ENCODE assay signal across 22 mouse cellular contexts in the genomic region with DNA sequence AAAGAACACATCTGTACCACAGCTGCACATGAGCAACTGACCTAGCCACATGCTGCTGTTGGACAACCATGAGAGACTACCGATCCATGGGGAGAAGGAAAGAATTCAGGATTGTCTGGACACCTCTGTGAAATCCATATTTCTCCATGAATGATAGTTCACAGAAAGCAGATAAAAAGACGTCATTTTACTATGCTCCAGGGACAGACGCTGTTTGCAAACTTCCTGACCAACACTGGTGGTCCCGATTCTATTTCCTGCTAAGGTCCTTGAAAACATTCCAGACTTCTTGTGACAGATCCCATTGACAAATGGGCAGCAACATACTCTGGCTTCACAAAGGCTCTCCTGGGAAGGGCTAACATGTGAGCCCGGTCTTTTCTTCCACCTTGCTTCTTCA.
DNase-seq lines count a peak whose midpoint lies in the region; ATAC-seq and TF ChIP-seq lines count a peak whose summit lies in the region.
"Had no signal": no experiment of that assay in that cellular context is flagged by ENCODE, and none has a peak within 500 bp of the region (broad histone marks: within the 10 kb centered on the region; RNA-seq: fewer than 3 reads in every experiment).

No protein-coding gene starts in this region.

- H3K27ac ChIP-seq in limb, embryonic 14.5 days (replicated peaks; ENCODE audit: low read depth, low read length) = no peak overlapping the region
- H3K27ac ChIP-seq in limb, embryonic 10.5 days = no peak overlapping the region
- H3K27ac ChIP-seq in midbrain, embryonic 11.5 days (ENCODE audit: low read depth, low read length) = no peak overlapping the region
- H3K27ac ChIP-seq in midbrain, embryonic 16.5 days (ENCODE audit: low read length) = no peak overlapping the region
- H3K27ac ChIP-seq: embryonic facial prominence, embryonic 10.5 days; embryonic facial prominence, embryonic 12.5 days; forebrain, embryonic 12.5 days had no signal

- H3K9ac ChIP-seq in limb, embryonic 14.5 days (ENCODE audit: low read depth, low read length, severe bottlenecking) = no peak overlapping the region
- no peak overlapping the region for H3K9ac ChIP-seq in midbrain, embryonic 11.5 days (ENCODE audit: low read length)
- no peak overlapping the region for H3K9ac ChIP-seq in midbrain, embryonic 16.5 days (ENCODE audit: low read depth, low read length)
- H3K9ac ChIP-seq: embryonic facial prominence, embryonic 12.5 days; forebrain, embryonic 12.5 days had no signal

- 0 out of 2 replicates have a peak, but pooled peaks have one; percentile 20 for ATAC-seq in limb, embryonic 14.5 days (ENCODE audit: low FRiP score, low read depth)
- no peak for ATAC-seq in midbrain, embryonic 11.5 days (ENCODE audit: low FRiP score)
- no peak for ATAC-seq in midbrain, embryonic 16.5 days
- ATAC-seq: forebrain, embryonic 14.5 days; forebrain, embryonic 16.5 days had no signal

- H3K9me3 ChIP-seq in limb, embryonic 14.5 days (ENCODE audit: control insufficient read depth, low read length) = no peaks in the 10 kb centered on the region
- no peaks in the 10 kb centered on the region for H3K9me3 ChIP-seq in limb, embryonic 10.5 days (replicated peaks)
- H3K9me3 ChIP-seq in midbrain, embryonic 11.5 days (ENCODE audit: control insufficient read depth, low read length) = no peaks in the 10 kb centered on the region
- peaks cover 4% of the 10 kb centered on the region for H3K9me3 ChIP-seq in midbrain, embryonic 16.5 days (replicated peaks; ENCODE audit: control insufficient read depth, low read length, poor library complexity, severe bottlenecking)
- H3K9me3 ChIP-seq: embryonic facial prominence, embryonic 12.5 days had no signal

- WGBS in limb, embryonic 14.5 days = 54% methylated on average over 5 of the region's 5 CpGs
- WGBS in limb, embryonic 10.5 days = 78% methylated on average over 5 of the region's 5 CpGs
- 84% methylated on average over 5 of the region's 5 CpGs for WGBS in midbrain, embryonic 11.5 days
- WGBS in midbrain, embryonic 16.5 days = 88% methylated on average over 5 of the region's 5 CpGs

- H3K36me3 ChIP-seq in limb, embryonic 14.5 days (ENCODE audit: control insufficient read depth, insufficient read depth, low read length) = no peaks in the 10 kb centered on the region
- no peaks in the 10 kb centered on the region for H3K36me3 ChIP-seq in limb, embryonic 10.5 days
- H3K36me3 ChIP-seq in midbrain, embryonic 11.5 days (ENCODE audit: control insufficient read depth, insufficient read depth, low read length) = no peaks in the 10 kb centered on the region
- H3K36me3 ChIP-seq in midbrain, embryonic 16.5 days (ENCODE audit: control insufficient read depth, insufficient read depth, low read length) = no peaks in the 10 kb centered on the region
- H3K36me3 ChIP-seq: embryonic facial prominence, embryonic 10.5 days; embryonic facial prominence, embryonic 12.5 days; forebrain, embryonic 12.5 days had no signal

- H3K4me1 ChIP-seq in limb, embryonic 14.5 days (ENCODE audit: control insufficient read depth, insufficient read depth, low read length) = peaks cover 25% of the 10 kb centered on the region
- peaks cover 21% of the 10 kb centered on the region for H3K4me1 ChIP-seq in limb, embryonic 10.5 days
- no peaks in the 10 kb centered on the region for H3K4me1 ChIP-seq in midbrain, embryonic 11.5 days (ENCODE audit: control insufficient read depth, insufficient read depth, low read length)
- H3K4me1 ChIP-seq in midbrain, embryonic 16.5 days (ENCODE audit: control insufficient read depth, insufficient read depth, low read length) = peaks cover 2% of the 10 kb centered on the region; the same call in 1 of the 2 replicates
- H3K4me1 ChIP-seq: forebrain, embryonic 12.5 days had no signal

- TF ChIP-seq POLR2A in limb, embryonic 14.5 days (IDR thresholded peaks at IDR 0.05; ENCODE audit: borderline replicate concordance, extremely low read depth, insufficient read depth, insufficient read length) = no peak

- no peaks in the 10 kb centered on the region for H3K27me3 ChIP-seq in limb, embryonic 14.5 days (ENCODE audit: control insufficient read depth, insufficient read depth, low read length)
- H3K27me3 ChIP-seq in limb, embryonic 10.5 days (ENCODE audit: low read depth, poor library complexity, severe bottlenecking) = no peaks in the 10 kb centered on the region
- no peaks in the 10 kb centered on the region for H3K27me3 ChIP-seq in midbrain, embryonic 11.5 days (ENCODE audit: control insufficient read depth, insufficient read depth, low read length)
- H3K27me3 ChIP-seq in midbrain, embryonic 16.5 days (ENCODE audit: control insufficient read depth, insufficient read depth, low read depth, low read length) = no peaks in the 10 kb centered on the region
- H3K27me3 ChIP-seq: embryonic facial prominence, embryonic 12.5 days; forebrain, embryonic 12.5 days had no signal

- no peak overlapping the region for H3K4me2 ChIP-seq in limb, embryonic 14.5 days (replicated peaks; ENCODE audit: low read depth, low read length, severe bottlenecking)
- no peak overlapping the region for H3K4me2 ChIP-seq in midbrain, embryonic 11.5 days
- no peak overlapping the region for H3K4me2 ChIP-seq in midbrain, embryonic 16.5 days (ENCODE audit: low read length)
- H3K4me2 ChIP-seq: embryonic facial prominence, embryonic 12.5 days; forebrain, embryonic 12.5 days had no signal

- H3K4me3 ChIP-seq in limb, embryonic 14.5 days (replicated peaks; ENCODE audit: low read length) = no peak overlapping the region
- H3K4me3 ChIP-seq in limb, embryonic 10.5 days = no peak overlapping the region
- H3K4me3 ChIP-seq in midbrain, embryonic 11.5 days (ENCODE audit: low read depth, low read length) = no peak overlapping the region
- no peak overlapping the region for H3K4me3 ChIP-seq in midbrain, embryonic 16.5 days (ENCODE audit: low read depth, low read length)
- H3K4me3 ChIP-seq: embryonic facial prominence, embryonic 10.5 days; embryonic facial prominence, embryonic 12.5 days; forebrain, embryonic 12.5 days had no signal

- peak; percentile 34 for DNase-seq in embryo, embryonic 11 days
- no peak for DNase-seq in embryo, embryonic 10 days (ENCODE audit: low spot score)
- DNase-seq in limb, embryonic 14.5 days (ENCODE audit: low spot score) = peak; percentile 46
- DNase-seq in limb, embryonic 10.5 days (ENCODE audit: low spot score) = no peak
- DNase-seq in midbrain, embryonic 11.5 days (ENCODE audit: low spot score, missing footprints) = peak; percentile 23
- DNase-seq in mesoderm, embryonic 11.5 days (ENCODE audit: low read depth, low spot score) = peak; percentile 76
- no peak for DNase-seq in layer of hippocampus, adult 11-12 months (ENCODE audit: low spot score)
- DNase-seq: adrenal gland, adult 2 months; adrenal gland, postnatal 10 days; adrenal gland, postnatal 25 days; cerebellum, adult 11 months; cerebellum, adult 18-20 months; cerebellum, adult 8-10 months; cerebellum, adult 9-11 months; cerebellum, postnatal 14 days; cerebellum, postnatal 36 days had no signal

Comparison
In these comparisons a context has a peak if more than half of its experiments do, and no peak if none do; other contexts are left out.
1. DNase-seq: peak in embryo, embryonic 11 days (single experiment), limb, embryonic 14.5 days (single experiment), midbrain, embryonic 11.5 days (single experiment) and mesoderm, embryonic 11.5 days (single experiment); none in embryo, embryonic 10 days (single experiment), limb, embryonic 10.5 days (single experiment) and layer of hippocampus, adult 11-12 months (single experiment).